Mouse (Mus musculus) testis, postnatal 10 days (tissue): ENCODE data around the gene Ccdc114.

ENCODE experiments used
- DNase-seq: peaks from one replicate; pipeline ENCODE4 v3.0.0; 2021; ENCODE audit warnings: low spot score

Ccdc114 gene

GRCm38 (mm10) chr7:45986893-45987292 is 63.0 kb downstream of the Ccdc114 start:
- DNase-seq = peak; percentile 49

- no peak for DNase-seq
Observed at GRCm38 (mm10) chr7:45988344-45988743, 64.5 kb downstream of the Ccdc114 start.

- no peak for DNase-seq
Observed at GRCm38 (mm10) chr7:45992470-45992869, 68.6 kb downstream of the Ccdc114 start.
